Mouse (Mus musculus) T-helper 2 cell (primary cell): ENCODE data around the gene Cracr2b.

Experiments
- in situ Hi-C: fragments of 300-600 bp; cut with MboI, MseI; formaldehyde crosslinking; loops from one replicate; pipeline ENCODE4 v1.15.1; 2025; ENCODE audit warnings: high pct_unique_total_duplicates

Cracr2b gene

DNA sequence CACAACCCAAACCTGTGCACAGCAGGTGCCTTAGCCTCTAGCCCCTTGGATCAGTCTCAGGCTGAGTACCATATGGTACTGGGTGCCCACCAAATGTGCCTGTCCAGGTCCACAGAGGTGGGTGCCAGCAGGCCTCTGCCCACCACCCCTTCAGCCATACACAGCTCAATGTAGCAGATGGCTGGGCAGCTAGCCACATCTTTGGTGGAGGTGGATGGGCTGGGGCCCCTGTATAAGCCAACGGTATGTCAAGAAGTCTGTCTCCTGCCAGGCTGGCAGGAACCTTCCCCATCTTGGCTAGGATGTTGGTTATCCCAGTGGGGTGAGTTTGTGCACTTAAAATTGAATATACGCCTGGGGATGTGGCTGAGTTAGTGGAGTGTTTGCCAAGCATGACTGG lies 24.7 kb downstream of the Cracr2b start:
- in situ Hi-C loops: no loop called here

DNA sequence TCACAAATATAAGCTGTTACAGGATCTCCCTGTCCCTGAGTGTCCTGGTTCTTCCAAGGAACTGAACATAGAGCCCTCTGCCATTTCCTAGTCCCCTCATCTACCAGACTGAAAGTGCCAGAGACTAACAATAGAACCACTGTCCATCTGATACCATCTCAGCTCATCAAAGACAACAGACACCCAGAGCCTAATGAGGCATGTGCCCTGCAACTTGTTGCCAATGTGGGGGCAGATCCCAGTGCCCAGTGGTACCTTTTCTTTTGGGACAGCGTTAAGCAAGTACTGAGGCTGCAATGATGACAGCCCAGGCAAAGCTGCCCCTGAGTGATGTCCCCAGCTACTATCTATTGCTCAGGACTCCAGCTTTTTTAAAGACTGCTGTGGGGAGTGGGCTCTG lies 25.3 kb downstream of the Cracr2b start:
- in situ Hi-C loops: no loop called here

DNA sequence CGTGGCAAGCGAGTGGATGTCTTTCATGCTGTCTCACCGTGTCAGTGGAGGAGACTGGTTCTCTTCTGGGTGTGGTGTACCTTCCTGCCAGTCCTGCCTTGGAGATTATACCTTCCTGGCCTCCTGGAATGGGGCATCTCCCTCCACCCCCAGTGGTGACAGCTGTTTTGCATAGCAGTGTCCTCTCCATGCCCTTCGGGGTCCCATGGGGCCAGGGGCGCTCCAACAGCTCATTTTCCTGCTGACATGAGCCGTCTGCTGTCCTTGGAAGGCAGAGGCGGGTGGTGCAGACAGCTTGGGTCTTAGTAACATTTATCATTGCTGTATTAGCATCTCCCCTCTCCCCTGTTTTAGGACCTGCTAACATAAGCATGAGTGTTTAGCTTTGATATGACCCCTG lies 26.2 kb downstream of the Cracr2b start:
- in situ Hi-C loops: no loop called here

DNA sequence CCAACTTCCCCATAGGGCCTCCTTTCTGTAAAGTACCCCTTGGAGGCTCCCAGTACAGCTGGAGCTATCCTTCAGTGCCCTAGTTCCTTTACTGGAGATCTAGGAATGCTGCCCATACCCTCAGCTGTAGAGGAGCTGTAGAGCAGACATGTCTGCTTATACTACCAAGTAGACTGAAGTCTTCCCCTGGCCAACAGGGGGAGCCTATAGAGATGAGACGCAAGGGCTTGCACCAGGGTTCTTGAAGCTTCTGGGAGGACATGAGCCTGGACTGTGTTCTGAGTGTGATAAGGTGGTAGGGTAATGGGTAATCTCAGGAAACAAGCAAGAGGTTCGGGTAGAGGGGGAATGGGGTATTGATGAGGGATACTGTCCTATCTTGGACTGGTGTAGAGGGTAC lies 30.3 kb downstream of the Cracr2b start:
- in situ Hi-C loops: loop anchor here (5.0 to 10.0 kb wide), 2 partner anchors 164 to 256 kb away; partner anchors contain the start of gene Muc6

DNA sequence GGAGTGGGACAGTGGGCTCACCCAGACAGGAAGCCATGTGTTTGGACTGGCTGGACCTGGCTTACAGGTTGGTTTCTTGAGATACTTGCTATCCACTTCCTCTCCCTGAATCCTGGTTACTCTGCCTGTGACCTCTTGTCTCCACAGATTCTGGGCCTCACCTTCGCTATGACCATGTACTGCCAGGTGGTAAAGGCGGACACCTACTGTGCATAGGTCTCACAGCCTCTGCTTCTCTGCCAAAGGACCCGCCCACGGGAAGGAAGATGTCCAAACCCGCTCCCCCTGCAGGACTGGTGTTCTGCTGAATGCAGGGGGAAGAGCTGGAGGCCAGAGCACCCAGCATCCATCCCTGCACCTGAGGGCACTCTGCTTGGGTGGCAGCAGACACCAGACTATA lies 31.8 kb downstream of the Cracr2b start:
- in situ Hi-C loops: loop anchor here (5.0 to 10.0 kb wide), 2 partner anchors 162 to 255 kb away; partner anchors contain the start of gene Muc6

DNA sequence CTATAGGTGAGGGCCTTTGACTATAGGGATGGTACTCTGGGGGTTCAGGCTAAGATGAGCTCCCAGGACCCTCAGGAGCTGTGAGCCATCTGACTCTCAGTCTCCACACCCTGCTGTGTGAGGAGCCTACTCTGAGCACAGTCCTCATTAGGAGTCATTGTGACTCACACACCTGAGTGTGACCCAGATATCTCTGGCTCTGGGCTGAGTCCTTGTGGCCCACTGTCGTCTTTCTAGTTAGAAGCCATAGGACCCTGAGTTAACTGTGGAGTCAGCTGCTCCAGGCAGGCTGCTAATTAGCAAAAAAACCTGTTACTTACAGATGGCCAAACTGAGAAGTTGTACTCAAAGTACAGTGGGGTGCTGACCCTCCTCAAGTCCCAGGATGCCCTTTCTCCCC lies 32.8 kb downstream of the Cracr2b start:
- in situ Hi-C loops: loop anchor here (5.0 to 10.0 kb wide), 2 partner anchors 161 to 254 kb away; partner anchors contain the start of gene Muc6

DNA sequence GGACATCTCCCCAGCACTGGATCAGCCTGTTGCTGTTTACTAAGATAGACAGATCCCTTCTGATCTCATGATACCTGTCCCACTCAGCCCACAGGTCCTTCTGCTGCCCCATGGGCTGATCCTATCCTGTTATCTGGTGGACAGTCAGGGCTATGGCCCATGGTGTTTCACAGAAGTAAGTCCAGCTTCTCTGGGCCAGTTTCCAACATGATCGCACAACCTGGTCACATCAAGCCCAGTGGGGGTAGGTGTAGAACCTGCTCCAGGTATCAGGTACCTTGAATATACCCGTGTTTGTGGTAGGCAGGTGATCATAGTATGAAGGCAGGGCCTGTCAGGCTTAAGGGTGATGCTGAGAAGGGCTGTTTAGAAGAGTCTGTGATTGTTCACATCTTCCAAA lies 34.5 kb downstream of the Cracr2b start:
- in situ Hi-C loops: loop anchor here (10.0 kb wide), 1 partner anchor 159 kb away; the partner anchor contains the start of gene Muc6

DNA sequence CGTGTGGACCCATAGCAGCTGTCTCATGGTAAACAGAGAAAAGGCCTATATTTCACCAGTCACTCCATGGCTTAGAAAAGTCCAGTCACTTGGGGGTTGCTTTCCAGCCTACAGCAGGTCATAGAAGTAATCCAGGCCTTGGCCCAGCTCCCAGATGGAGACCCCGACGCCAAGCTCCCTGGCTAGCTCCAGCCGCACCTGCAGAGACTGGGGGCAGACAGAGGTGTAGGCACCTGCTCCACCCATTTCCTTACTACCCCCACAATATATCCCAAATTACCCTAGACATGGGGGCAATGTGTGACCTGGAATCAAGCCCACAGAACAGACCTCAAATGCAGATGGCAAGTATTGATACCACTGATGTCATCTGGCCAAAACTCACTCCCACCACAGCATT lies 35.0 kb downstream of the Cracr2b start:
- in situ Hi-C loops: loop anchor here (10.0 kb wide), 1 partner anchor 159 kb away; the partner anchor contains the start of gene Muc6

DNA sequence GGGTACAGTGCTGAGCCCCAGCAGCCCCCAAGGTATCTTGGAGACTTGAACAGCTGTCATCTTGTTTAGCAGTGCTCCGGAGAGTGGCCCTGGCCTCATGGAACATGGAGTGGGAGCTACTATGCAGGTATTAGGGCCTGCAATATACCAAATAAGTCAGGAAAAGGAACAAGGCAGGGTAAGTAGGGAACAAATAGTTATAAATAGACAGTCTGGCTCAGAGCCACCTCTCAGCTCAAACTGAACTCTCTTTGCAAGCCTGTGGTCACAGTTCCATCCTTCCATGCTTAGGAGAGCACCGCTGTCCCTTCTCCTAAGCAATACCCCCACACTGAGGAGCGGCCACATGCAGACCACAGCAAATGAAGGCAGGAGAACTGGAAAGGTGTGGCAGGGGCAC lies 36.7 kb downstream of the Cracr2b start:
- in situ Hi-C loops: loop anchor here (10.0 kb wide), 1 partner anchor 157 kb away; the partner anchor contains the start of gene Muc6

DNA sequence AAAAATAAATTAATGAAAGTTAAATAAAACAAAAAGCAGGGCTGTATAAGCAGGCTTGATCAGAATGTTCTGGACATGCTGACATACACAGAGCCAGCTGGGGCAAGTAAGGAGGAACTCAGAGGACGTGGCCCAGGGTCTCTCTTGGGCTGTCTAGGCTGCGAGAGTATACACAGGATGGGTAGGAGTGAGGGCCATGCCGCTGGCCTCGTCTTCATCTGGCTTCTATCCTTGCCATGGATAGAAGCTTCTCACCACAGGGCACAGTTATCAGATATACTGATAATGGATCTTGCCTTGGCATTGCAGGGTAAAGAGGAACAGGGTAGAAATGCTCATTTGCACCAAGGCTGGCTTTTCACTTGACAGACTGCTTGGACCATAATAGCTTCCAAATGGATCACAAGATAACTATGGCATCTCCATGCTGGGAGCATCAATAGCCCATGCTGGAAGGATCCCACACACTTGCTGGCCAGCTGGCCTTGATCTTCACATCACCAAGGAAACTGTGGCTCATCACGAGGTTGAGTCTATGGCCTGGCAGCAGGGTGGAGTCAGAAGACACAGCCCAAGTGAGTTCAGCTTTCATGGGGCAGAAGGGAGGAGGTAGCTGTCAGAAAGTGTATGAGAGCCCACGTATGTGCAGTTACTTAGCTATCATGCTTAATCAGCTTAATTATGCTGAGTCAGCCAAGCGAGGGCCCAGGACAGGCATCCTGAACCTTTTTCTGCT lies 41.1 kb downstream of the Cracr2b start:
- in situ Hi-C loops: no loop called here

DNA sequence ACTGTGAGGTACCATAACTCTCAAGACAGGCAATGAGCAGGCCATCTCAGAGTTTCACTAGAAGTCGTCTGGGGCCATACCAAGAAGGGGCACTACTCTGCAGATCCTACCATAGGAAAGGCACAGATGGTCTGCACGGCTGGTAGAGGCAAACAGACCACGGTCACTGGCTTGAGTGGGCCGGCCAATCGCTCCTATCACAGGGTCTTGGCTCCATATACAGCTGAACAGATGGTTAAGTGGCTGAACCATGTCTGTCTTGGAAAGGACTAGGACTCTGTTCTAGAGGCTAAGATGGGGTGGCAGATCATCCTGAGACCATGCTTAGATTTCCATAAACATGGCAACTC lies 41.6 kb downstream of the Cracr2b start:
- in situ Hi-C loops: no loop called here

DNA sequence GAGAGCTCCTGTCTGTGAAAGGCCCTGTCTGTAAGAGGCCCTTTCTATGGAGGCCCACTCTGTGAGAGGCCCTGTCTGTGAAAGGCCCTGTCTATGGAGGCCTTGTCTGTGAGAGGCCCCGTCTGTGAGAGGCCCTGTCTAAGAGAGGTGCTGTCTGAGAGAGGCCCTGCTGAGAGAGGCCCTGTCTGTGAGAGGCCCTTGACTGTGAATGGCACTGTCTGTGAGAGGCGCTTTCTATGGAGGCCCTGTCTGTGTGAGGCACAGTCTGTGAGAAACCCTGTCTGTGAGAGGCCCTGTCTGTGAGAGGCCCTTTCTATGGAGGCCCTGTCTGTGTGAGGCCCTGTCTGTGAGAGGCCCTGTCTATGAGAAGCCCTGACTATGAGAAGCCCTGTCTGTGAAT lies 45.4 kb downstream of the Cracr2b start:
- in situ Hi-C loops: no loop called here

DNA sequence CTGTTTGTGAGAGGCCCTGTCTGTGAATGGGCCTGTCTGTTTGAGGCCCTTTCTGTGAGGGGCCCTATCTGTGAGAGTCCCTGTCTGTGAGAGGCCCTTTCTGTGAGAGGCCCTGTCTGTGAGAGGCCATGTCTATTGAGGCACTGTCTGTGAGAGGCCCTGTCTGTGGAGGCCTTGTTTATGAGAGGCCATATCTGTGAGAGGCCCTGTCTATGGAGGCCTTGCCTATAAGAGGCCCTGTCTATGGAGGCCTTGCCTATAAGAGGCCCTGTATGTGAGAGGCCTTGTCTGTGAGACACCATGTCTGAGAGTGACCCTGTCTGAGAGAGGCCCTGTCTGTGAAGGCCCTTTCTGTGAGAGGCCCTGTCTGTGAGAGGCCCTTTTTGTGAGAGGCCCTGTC lies 47.3 kb downstream of the Cracr2b start:
- in situ Hi-C loops: no loop called here

DNA sequence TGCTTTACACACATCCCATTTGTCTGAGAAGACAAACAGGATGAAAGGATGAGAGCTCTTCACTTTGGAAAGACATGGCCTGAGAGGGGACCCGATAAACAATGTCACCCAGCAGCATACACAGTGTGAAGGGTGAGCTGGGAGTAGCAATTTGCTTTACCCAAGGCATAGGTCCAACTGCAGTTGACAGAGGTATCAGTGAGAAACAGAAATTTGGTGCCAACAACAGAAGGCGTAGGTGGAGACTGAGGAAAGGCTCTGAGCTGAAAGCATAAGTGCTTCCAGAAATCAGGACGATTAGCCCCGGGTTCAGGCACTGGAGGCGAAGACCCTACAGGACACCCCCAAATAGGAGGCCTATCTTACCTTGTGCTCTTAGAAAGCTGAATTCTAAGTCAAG lies 49.3 kb downstream of the Cracr2b start:
- in situ Hi-C loops: no loop called here

DNA sequence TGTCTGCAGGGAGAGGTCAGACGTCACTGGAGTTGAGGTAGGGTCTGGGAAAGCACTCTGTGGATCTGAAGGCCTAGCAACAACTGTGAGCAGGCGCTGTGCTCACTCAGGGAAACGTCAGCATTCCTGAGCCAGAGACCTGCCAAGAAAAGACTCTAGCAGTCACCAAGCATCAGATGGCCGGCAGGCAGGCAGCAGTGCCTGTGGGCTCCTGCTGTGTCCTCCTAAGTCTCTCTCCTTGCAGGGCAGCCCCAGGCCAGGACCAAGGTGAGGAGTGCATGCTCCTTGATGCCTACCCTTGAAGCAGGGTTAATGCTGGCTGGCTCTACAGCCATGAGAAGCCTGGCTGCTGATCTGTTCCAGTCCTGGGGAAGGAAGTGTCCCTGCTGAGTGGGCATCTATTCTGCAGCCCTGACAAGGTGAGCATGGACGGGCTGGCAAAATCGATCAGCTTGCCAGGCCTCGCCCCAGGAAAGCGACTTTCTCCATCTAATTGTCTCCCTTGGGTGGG lies 49.8 kb downstream of the Cracr2b start:
- in situ Hi-C loops: no loop called here
